8 mouse cellular contexts compared by ENCODE assay signal in the genomic region with DNA sequence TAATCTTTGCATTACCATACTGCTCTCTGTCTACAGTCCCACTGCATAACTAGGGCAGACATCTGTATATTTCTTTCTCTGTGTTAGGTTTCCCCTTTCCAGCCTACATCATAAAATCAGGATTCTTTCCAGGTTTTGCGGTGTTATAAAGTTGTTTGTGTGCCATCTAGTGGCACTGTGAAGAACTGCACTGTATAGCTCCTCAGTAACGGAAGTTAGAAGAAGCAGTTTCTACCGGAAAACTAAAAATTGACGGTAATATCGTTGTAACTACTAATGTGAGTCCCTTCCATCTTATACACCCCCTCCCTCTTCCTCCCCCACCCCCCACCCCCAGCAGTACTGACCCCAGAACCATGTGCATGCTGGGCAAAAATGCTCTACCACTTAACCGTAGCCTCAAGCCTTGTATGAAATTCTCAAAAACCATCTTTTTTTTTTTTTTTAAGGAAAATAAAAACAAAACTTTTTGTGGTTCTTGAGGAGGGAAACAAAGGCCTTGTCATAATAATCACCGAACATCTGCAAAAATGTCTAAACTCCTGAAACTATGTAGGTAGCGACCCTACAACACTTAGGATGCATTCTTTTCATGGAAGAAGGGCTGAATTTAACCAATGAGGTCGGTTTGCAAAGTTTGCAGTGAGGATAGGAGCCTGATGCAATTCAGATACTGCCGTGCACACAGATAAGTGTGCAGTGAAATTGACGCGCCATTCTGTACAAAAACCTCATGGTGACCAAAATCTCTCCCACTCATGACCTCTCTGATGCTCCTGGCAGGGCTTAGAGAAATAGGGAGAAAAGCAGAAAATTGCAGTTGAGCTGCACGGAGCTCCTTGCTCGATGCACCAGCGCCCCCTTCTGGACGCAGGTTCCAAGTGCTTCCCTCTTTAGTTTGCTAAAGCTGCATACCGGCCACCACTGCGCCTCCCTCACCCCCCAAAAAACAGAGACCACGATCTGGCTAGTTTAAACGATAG. TPM values are rescaled to one million over a fixed set of nuclear protein-coding genes. Genes with fewer than 3 reads are reported as not detected.
DNase-seq lines count a peak whose midpoint lies in the region; ATAC-seq and TF ChIP-seq lines count a peak whose summit lies in the region.

No protein-coding gene starts in this region.

- H3K9me3 ChIP-seq in ES-Bruce4 (replicated peaks; ENCODE audit: control insufficient read depth, insufficient read depth, low read length, poor library complexity, severe bottlenecking) = no peaks in the 10 kb centered on the region
- no peaks in the 10 kb centered on the region for H3K9me3 ChIP-seq in forebrain, embryonic 13.5 days (replicated peaks)
- no peaks in the 10 kb centered on the region for H3K9me3 ChIP-seq in lung, embryonic 14.5 days (ENCODE audit: low read depth, low read length)

- TF ChIP-seq POLR2A in ES-Bruce4 (IDR thresholded peaks at IDR 0.05; ENCODE audit: insufficient read depth, low read length) = no peak

- no peak overlapping the region for H3K9ac ChIP-seq in ES-Bruce4 (ENCODE audit: low read depth, poor library complexity, severe bottlenecking)
- no peak overlapping the region for H3K9ac ChIP-seq in forebrain, embryonic 13.5 days
- H3K9ac ChIP-seq in lung, embryonic 14.5 days = no peak overlapping the region

- H3K4me1 ChIP-seq in ES-Bruce4 (ENCODE audit: control insufficient read depth, insufficient read depth, low read length) = no peaks in the 10 kb centered on the region
- peaks cover 6% of the 10 kb centered on the region; the same call in 1 of the 2 replicates for H3K4me1 ChIP-seq in forebrain, embryonic 13.5 days
- H3K4me1 ChIP-seq in lung, embryonic 14.5 days (ENCODE audit: insufficient read depth) = no peaks in the 10 kb centered on the region

- H3K4me2 ChIP-seq in forebrain, embryonic 13.5 days = peak overlapping the region; percentile 60
- peak overlapping the region; percentile 64 for H3K4me2 ChIP-seq in lung, embryonic 14.5 days

- WGBS in forebrain, embryonic 13.5 days = 4% methylated on average over 20 of the region's 20 CpGs
- WGBS in lung, embryonic 14.5 days = 3% methylated on average over 20 of the region's 20 CpGs

- H3K36me3 ChIP-seq in ES-Bruce4 (ENCODE audit: control insufficient read depth, insufficient read depth, low read length, poor library complexity, severe bottlenecking) = no peaks in the 10 kb centered on the region
- H3K36me3 ChIP-seq in forebrain, embryonic 13.5 days (ENCODE audit: poor library complexity, severe bottlenecking) = peaks cover 4% of the 10 kb centered on the region
- H3K36me3 ChIP-seq in lung, embryonic 14.5 days (ENCODE audit: insufficient read depth) = no peaks in the 10 kb centered on the region

- H3K27me3 ChIP-seq in ES-Bruce4 (ENCODE audit: control insufficient read depth, insufficient read depth, low read length, poor library complexity, severe bottlenecking) = no peaks in the 10 kb centered on the region
- no peaks in the 10 kb centered on the region for H3K27me3 ChIP-seq in forebrain, embryonic 13.5 days
- H3K27me3 ChIP-seq in lung, embryonic 14.5 days (ENCODE audit: insufficient read depth, low read length) = no peaks in the 10 kb centered on the region

- peak; percentile 86 for DNase-seq in c-Kit-positive CD71-positive TER-119-positive erythroid progenitor cells, embryonic 14.5 days (ENCODE audit: low spot score)
- peak; percentile 89 to 94 for DNase-seq in heart, postnatal 10 days
- peak; percentile 71 to 92 for DNase-seq in layer of hippocampus, adult 18-20 months (ENCODE audit: low spot score in 2 of 2)
- DNase-seq in lung, embryonic 14.5 days = peak; percentile 97
- peak; percentile 76 for DNase-seq in testis, postnatal 14 days (ENCODE audit: low spot score)

- peak overlapping the region; percentile 62 for H3K4me3 ChIP-seq in ES-Bruce4 (ENCODE audit: low read depth, low read length)
- peak overlapping the region; percentile 29 for H3K4me3 ChIP-seq in forebrain, embryonic 13.5 days
- peak overlapping the region; percentile 25 for H3K4me3 ChIP-seq in lung, embryonic 14.5 days (ENCODE audit: low read depth, low read length)

- ATAC-seq in forebrain, embryonic 13.5 days = peak; percentile 79
- ATAC-seq in lung, embryonic 14.5 days (ENCODE audit: insufficient read depth) = peak; percentile 78
- ATAC-seq in neutrophil, adult 5-6 weeks (ENCODE audit: extremely low read depth, insufficient number of reproducible peaks, low FRiP score, poor library complexity, severe bottlenecking) = peak; percentile 86

- no peak overlapping the region for H3K27ac ChIP-seq in ES-Bruce4 (ENCODE audit: insufficient read depth, low read length)
- H3K27ac ChIP-seq in forebrain, embryonic 13.5 days = no peak overlapping the region
- no peak overlapping the region for H3K27ac ChIP-seq in lung, embryonic 14.5 days (ENCODE audit: low read depth)

- TF ChIP-seq EP300 in ES-Bruce4 (IDR thresholded peaks at IDR 0.05; ENCODE audit: insufficient read depth, low read depth, low read length) = no peak

- intact Hi-C loops in heart, postnatal 10 days (cut with DNase I) = loop anchor here (1.0 to 5.0 kb wide), 5 partner anchors 146 to 578 kb away; no protein-coding TSS in a partner anchor

- TF ChIP-seq CTCF in ES-Bruce4 (IDR thresholded peaks at IDR 0.05; ENCODE audit: low read depth, low read length) = peak; percentile 94
- TF ChIP-seq CTCF in lung, embryonic 14.5 days (IDR thresholded peaks at IDR 0.05; ENCODE audit: low read depth) = peak; percentile 97

RNA-seq across cellular contexts. Expression of a gene that starts 12.0 kb away (rescaled TPM):
- 35.8 and 38.1 TPM in 2 replicates for polyA plus RNA-seq in ES-Bruce4 (2011; ENCODE audit: insufficient read depth, insufficient read length, low read depth, missing spikeins)
- 88.6 and 102 TPM in 2 replicates for polyA plus RNA-seq in forebrain, embryonic 13.5 days (2015; fragmentation: Nextera tagmentation; extraction: Ambion mirVana)
- 10 to 100 TPM; 27.9 to 38.6 TPM for total RNA-seq in heart, postnatal 10 days (2021)
- 10 to 100 TPM; 25.6 to 27.0 TPM for total RNA-seq in layer of hippocampus, adult 18-20 months (2021)
- 40.6 and 47.4 TPM in 2 replicates for polyA plus RNA-seq in lung, embryonic 14.5 days (2014; fragmentation: Nextera tagmentation; extraction: Ambion mirVana)
- total RNA-seq in neutrophil, adult 5-6 weeks (2017) = 158 and 160 TPM in 2 replicates

RNA-seq across cellular contexts. Expression of a gene that starts 12.1 kb away (rescaled TPM):
- 3.5 and 4.2 TPM in 2 replicates for polyA plus RNA-seq in ES-Bruce4 (2011; ENCODE audit: insufficient read depth, insufficient read length, low read depth, missing spikeins)
- polyA plus RNA-seq in forebrain, embryonic 13.5 days (2015; fragmentation: Nextera tagmentation; extraction: Ambion mirVana) = 0.38 and 0.41 TPM in 2 replicates
- 1 to 10 TPM; 1.7 to 2.0 TPM for total RNA-seq in heart, postnatal 10 days (2021)
- 1 to 10 TPM; 1.2 TPM for total RNA-seq in layer of hippocampus, adult 18-20 months (2021)
- polyA plus RNA-seq in lung, embryonic 14.5 days (2014; fragmentation: Nextera tagmentation; extraction: Ambion mirVana) = 0.18 and 0.25 TPM in 2 replicates
- total RNA-seq in neutrophil, adult 5-6 weeks (2017) = 39.5 and 42.1 TPM in 2 replicates

RNA-seq across cellular contexts. Expression of a gene that starts 20.7 kb away (rescaled TPM):
- 2.0 and 2.2 TPM in 2 replicates for polyA plus RNA-seq in ES-Bruce4 (2011; ENCODE audit: insufficient read depth, insufficient read length, low read depth, missing spikeins)
- polyA plus RNA-seq in forebrain, embryonic 13.5 days (2015; fragmentation: Nextera tagmentation; extraction: Ambion mirVana) = 1.6 TPM in 2 replicates
- total RNA-seq in heart, postnatal 10 days (2021) = not detected
- 1 to 10 TPM; 1.3 to 1.7 TPM for total RNA-seq in layer of hippocampus, adult 18-20 months (2021)
- not detected in 2 replicates for polyA plus RNA-seq in lung, embryonic 14.5 days (2014; fragmentation: Nextera tagmentation; extraction: Ambion mirVana)
- 0.12 TPM in 1 of 2 replicates, not detected in the other for total RNA-seq in neutrophil, adult 5-6 weeks (2017)

RNA-seq across cellular contexts. Expression of a gene that starts 30.0 kb away (rescaled TPM):
- polyA plus RNA-seq in ES-Bruce4 (2011; ENCODE audit: insufficient read depth, insufficient read length, low read depth, missing spikeins) = 7.7 and 12.2 TPM in 2 replicates
- 3.4 and 3.6 TPM in 2 replicates for polyA plus RNA-seq in forebrain, embryonic 13.5 days (2015; fragmentation: Nextera tagmentation; extraction: Ambion mirVana)
- total RNA-seq in heart, postnatal 10 days (2021) = under 1 TPM in 1 of 2 experiments, not detected in 1; 0.38 TPM
- total RNA-seq in layer of hippocampus, adult 18-20 months (2021) = under 1 TPM; 0.51 to 0.79 TPM
- polyA plus RNA-seq in lung, embryonic 14.5 days (2014; fragmentation: Nextera tagmentation; extraction: Ambion mirVana) = 1.8 and 2.6 TPM in 2 replicates
- total RNA-seq in neutrophil, adult 5-6 weeks (2017) = 6.2 and 7.5 TPM in 2 replicates

RNA-seq across cellular contexts. Expression of a gene that starts 55.5 kb away (rescaled TPM):
- not detected in 2 replicates for polyA plus RNA-seq in ES-Bruce4 (2011; ENCODE audit: insufficient read depth, insufficient read length, low read depth, missing spikeins)
- polyA plus RNA-seq in forebrain, embryonic 13.5 days (2015; fragmentation: Nextera tagmentation; extraction: Ambion mirVana) = not detected in 2 replicates
- not detected for total RNA-seq in heart, postnatal 10 days (2021)
- not detected for total RNA-seq in layer of hippocampus, adult 18-20 months (2021)
- not detected in 2 replicates for polyA plus RNA-seq in lung, embryonic 14.5 days (2014; fragmentation: Nextera tagmentation; extraction: Ambion mirVana)
- total RNA-seq in neutrophil, adult 5-6 weeks (2017) = 5.8 and 5.9 TPM in 2 replicates

Comparison
In these comparisons a context has a peak if more than half of its experiments do, and no peak if none do; other contexts are left out.
1. RNA of a gene that starts 12.1 kb away (total RNA-seq): 39.5 to 42.1 TPM in neutrophil, adult 5-6 weeks; 1.7 to 2.0 TPM in heart, postnatal 10 days and 1.2 TPM in layer of hippocampus, adult 18-20 months; every median in the first group is over 10 times any median in the second.
2. Peak in every context shown above with its lines, with median percentiles within 50 percentile points of each other: H3K4me3 ChIP-seq, DNase-seq and ATAC-seq.